Mouse (Mus musculus) cerebellum, adult 2 months (tissue): ENCODE data around the gene Amdhd1.

ENCODE experiments used
- CTCF ChIP-seq: fragments of 200-500 bp; IDR thresholded peaks from 2 replicates; pipeline ENCODE4 v1.5.1; 2011; ENCODE audit warnings: low read depth, mild to moderate bottlenecking, control low read depth, low read length, moderate library complexity, borderline replicate concordance; ENCODE audit not compliant: insufficient read depth
- POLR2A ChIP-seq: fragments of 200-500 bp; IDR thresholded peaks from 2 replicates; pipeline ENCODE4 v1.6.1; 2011; ENCODE audit warnings: low read length, control low read depth, borderline replicate concordance; ENCODE audit not compliant: insufficient read depth

DNA sequence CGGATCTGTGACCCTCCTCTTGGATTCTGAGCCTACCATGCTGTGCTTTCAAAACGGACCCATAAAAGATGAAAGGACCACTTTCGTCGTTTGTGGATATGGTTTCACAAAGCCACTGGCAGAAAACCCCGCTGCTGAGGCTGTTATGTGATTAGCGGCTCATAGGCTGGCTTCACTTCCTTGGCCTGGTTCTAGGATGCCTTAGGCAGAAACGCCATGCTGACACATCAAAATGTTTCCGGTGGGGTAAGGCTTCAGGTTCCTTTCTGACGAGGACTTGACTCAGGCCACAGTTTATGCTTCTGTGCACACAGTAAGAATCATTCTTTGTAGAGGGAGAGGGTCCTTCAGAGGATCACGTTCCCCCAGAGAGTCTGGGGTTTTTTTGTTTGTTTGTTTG lies 39.0 kb downstream of the Amdhd1 start:
- TF ChIP-seq POLR2A (no peak), CTCF (no peak)
